Mouse (Mus musculus): ENCODE results near the gene Abcc4.

GRCm38 (mm10) chr14:118674224-118674623 is 31.8 kb downstream of the Abcc4 start:
- no peak for TF ChIP-seq CTCF (IDR thresholded peaks at IDR 0.05; ENCODE audit: low read depth, low read length)
- no peak for TF ChIP-seq GATA1 (IDR thresholded peaks at IDR 0.05; ENCODE audit: borderline replicate concordance, low read length)
- TF ChIP-seq TAL1 (conservative IDR thresholded peaks at IDR 0.05; ENCODE audit: low read depth, low read length): no peak
